Mouse (Mus musculus): ENCODE measurements at regions not wholly inside any gene's neighbourhood (a gene's known extent, or its start where the extent isn't known, plus 50 kb on each side); places are given as distances from the start of the nearest gene placed in this dataset.

DNA sequence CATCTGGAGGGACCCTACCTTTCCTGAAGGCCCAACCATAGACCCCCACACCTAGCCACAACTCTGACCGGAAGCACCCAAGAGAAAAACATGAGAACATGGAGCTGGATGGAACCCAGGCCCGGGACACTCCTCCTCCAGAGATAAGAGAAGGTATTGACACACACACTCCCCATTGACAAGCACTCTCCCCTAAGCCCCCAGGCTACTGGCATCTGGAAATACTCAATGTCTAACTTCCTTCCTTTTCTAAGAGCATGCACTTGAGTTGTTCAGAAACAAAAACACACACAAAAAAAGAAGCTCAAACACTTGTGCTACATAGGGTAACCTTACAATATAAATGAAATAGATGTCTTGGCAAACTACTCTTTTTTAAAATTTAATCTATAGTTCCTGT is 113.9 kb upstream of the Olfm3 start:
- 81% methylated on average over 2 of the region's 2 CpGs for WGBS
- no peaks in the 10 kb centered on the region for H3K27me3 ChIP-seq
- no peak overlapping the region for H3K9ac ChIP-seq
- no peak overlapping the region for H3K4me2 ChIP-seq
- no peak overlapping the region for H3K27ac ChIP-seq (replicated peaks)
- no peaks in the 10 kb centered on the region for H3K4me1 ChIP-seq (replicated peaks)
- H3K4me3 ChIP-seq = no peak overlapping the region
- no peaks in the 10 kb centered on the region for H3K36me3 ChIP-seq
- no peaks in the 10 kb centered on the region for H3K9me3 ChIP-seq
- no peak for ATAC-seq (ENCODE audit: low FRiP score, low read depth)

DNA sequence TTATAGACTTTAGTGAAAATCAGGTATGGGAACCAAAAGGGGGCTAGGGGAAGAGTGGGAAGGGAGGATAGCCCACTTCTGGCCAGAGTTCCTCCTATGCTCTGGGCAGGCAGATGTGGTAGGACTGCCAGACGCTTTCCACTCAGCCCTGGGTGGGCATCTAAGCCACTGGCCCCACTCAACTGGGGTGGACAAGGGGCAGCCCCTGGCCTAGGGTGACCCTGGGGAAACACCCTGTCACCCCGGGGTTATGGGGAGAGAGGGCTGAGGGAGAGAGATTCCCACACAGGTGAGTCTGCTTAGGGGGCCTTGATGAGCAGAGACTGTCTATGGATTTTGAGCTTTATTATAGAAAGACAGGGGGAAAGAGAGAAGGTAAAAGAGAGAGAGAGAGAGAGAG is 70.8 kb upstream of the Olfm3 start:
- no peak for ATAC-seq (ENCODE audit: low FRiP score, low read depth)
- no peak overlapping the region for H3K4me3 ChIP-seq
- H3K27ac ChIP-seq (replicated peaks) = no peak overlapping the region
- no peak overlapping the region for H3K4me2 ChIP-seq
- no peaks in the 10 kb centered on the region for H3K36me3 ChIP-seq
- no peaks in the 10 kb centered on the region for H3K27me3 ChIP-seq
- H3K4me1 ChIP-seq (replicated peaks) = no peaks in the 10 kb centered on the region
- no peak overlapping the region for H3K9ac ChIP-seq
- no peaks in the 10 kb centered on the region for H3K9me3 ChIP-seq
- 100% methylated on average over 2 of the region's 2 CpGs for WGBS
